Mouse (Mus musculus): Measurements from ENCODE around the gene Tmem50b.

DNA sequence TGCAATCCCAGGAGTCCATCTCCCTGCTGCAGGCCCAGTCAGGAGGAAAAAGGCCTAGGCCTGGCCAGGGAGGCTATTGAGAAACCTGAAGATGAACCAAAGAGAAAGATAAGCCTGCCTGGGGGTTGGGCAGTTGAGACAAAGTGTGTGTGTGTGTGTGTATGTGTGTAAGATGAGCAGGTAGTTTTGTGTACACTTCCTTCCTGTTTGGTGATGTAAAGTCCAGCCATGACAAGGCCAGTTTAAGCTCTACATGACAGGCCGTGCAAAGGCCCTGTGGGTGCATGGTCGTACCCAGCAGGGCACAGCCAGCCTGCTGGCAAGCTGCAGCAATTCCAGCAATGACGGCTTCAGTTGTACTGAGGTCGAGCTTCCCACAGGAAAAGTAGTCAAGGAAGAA lies 32.1 kb upstream of the Tmem50b start:
- TF ChIP-seq CTCF (IDR thresholded peaks at IDR 0.05; ENCODE audit: low read depth) (no peak), EP300 (optimal IDR thresholded peaks at IDR 0.05) (no peak)

Measured in stomach, postnatal 0 days (tissue).